In the genomic region with DNA sequence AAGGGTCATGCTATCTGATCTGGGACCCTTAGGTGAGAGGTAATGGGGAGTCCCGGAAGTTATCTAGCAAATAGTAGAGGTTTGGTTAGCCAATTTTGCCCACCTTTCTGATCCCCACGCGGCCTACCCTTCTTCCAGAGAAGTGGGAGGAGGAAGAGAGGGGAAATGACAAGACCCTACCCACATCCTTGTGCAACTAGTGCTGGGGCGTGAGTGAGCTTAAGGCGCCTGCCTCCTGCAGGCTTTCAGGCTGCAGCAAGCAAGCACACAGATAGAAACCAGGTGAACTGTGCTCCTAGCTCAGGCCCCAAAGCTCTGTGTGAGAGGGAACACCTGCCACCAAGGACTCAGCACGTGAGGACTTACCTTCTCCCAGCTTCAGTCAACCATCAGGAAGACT, we compare ENCODE assay signal across 8 mouse cellular contexts. TPM values are rescaled to one million over a fixed set of nuclear protein-coding genes. Genes with fewer than 3 reads are reported as not detected.
DNase-seq lines count a peak whose midpoint lies in the region; ATAC-seq and TF ChIP-seq lines count a peak whose summit lies in the region.

No protein-coding gene starts in this region.

- peak overlapping the region; percentile 76; the same call in 1 of the 2 replicates for H3K9ac ChIP-seq in embryonic facial prominence, embryonic 12.5 days
- 0 out of 2 replicates have a peak overlapping the region, but pooled peaks have one; percentile 60 for H3K9ac ChIP-seq in intestine, postnatal 0 days (ENCODE audit: low read depth, low read length)
- H3K9ac ChIP-seq in neural tube, embryonic 12.5 days: peak overlapping the region; percentile 85

- H3K4me3 ChIP-seq in left cerebral cortex, adult 2 months: no peak overlapping the region; the same call in 1 of the 2 replicates
- peak overlapping the region; percentile 70 for H3K4me3 ChIP-seq in embryonic facial prominence, embryonic 12.5 days
- H3K4me3 ChIP-seq in intestine, postnatal 0 days (ENCODE audit: low read depth, low read length): peak overlapping the region; percentile 65
- peak overlapping the region; percentile 74 for H3K4me3 ChIP-seq in neural tube, embryonic 12.5 days

- DNase-seq in left cerebral cortex, adult 2 months (ENCODE audit: extremely low spot score in 1 of 2, low spot score in 2 of 2): no peak
- no peak for DNase-seq in left cerebral cortex, adult 11 months (ENCODE audit: low spot score)
- no peak for DNase-seq in urinary bladder, postnatal 36 days (ENCODE audit: low spot score in 2 of 2)
- no peak for DNase-seq in frontal cortex, postnatal 10 days (ENCODE audit: low spot score in 2 of 2)
- no peak for DNase-seq in adrenal gland, adult 18-20 months (ENCODE audit: low spot score in 2 of 2)

- H3K4me2 ChIP-seq in embryonic facial prominence, embryonic 12.5 days (replicated peaks): peak overlapping the region; percentile 93
- H3K4me2 ChIP-seq in intestine, postnatal 0 days (replicated peaks; ENCODE audit: low read depth): peak overlapping the region; percentile 88
- peak overlapping the region; percentile 95 for H3K4me2 ChIP-seq in neural tube, embryonic 12.5 days (replicated peaks)

- no peak for ATAC-seq in embryonic facial prominence, embryonic 12.5 days (ENCODE audit: insufficient number of reproducible peaks, insufficient read depth, low FRiP score, low TSS enrichment)
- no peak for ATAC-seq in intestine, postnatal 0 days
- no peak; the same call in 1 of the 2 replicates for ATAC-seq in neural tube, embryonic 12.5 days (ENCODE audit: low FRiP score, low read depth)

- no peaks in the 10 kb centered on the region for H3K9me3 ChIP-seq in embryonic facial prominence, embryonic 12.5 days
- no peaks in the 10 kb centered on the region for H3K9me3 ChIP-seq in intestine, postnatal 0 days (ENCODE audit: control insufficient read depth)
- no peaks in the 10 kb centered on the region for H3K9me3 ChIP-seq in neural tube, embryonic 12.5 days

- peaks cover 16% of the 10 kb centered on the region; the same call in 1 of the 2 replicates for H3K4me1 ChIP-seq in embryonic facial prominence, embryonic 12.5 days
- H3K4me1 ChIP-seq in intestine, postnatal 0 days (replicated peaks; ENCODE audit: control insufficient read depth, insufficient read depth, low read length): no peaks in the 10 kb centered on the region
- peaks cover 15% of the 10 kb centered on the region for H3K4me1 ChIP-seq in neural tube, embryonic 12.5 days

- peak overlapping the region; percentile 70; the same call in 1 of the 2 replicates for H3K27ac ChIP-seq in left cerebral cortex, adult 2 months
- H3K27ac ChIP-seq in embryonic facial prominence, embryonic 12.5 days: peak overlapping the region; percentile 79
- H3K27ac ChIP-seq in intestine, postnatal 0 days (ENCODE audit: low read depth, low read length): no peak overlapping the region
- H3K27ac ChIP-seq in neural tube, embryonic 12.5 days: no peak overlapping the region

- WGBS in embryonic facial prominence, embryonic 12.5 days: 7% methylated on average over 6 of the region's 6 CpGs
- 35% methylated on average over 6 of the region's 6 CpGs for WGBS in intestine, postnatal 0 days
- WGBS in neural tube, embryonic 12.5 days: 13% methylated on average over 6 of the region's 6 CpGs

- H3K36me3 ChIP-seq in embryonic facial prominence, embryonic 12.5 days: no peaks in the 10 kb centered on the region
- H3K36me3 ChIP-seq in intestine, postnatal 0 days (ENCODE audit: control insufficient read depth, insufficient read depth): no peaks in the 10 kb centered on the region
- H3K36me3 ChIP-seq in neural tube, embryonic 12.5 days: no peaks in the 10 kb centered on the region

- H3K27me3 ChIP-seq in embryonic facial prominence, embryonic 12.5 days: 0 out of 2 replicates have a peak, but pooled peaks cover 8% of the 10 kb centered on the region
- no peaks in the 10 kb centered on the region; the same call in 1 of the 2 replicates for H3K27me3 ChIP-seq in intestine, postnatal 0 days (replicated peaks; ENCODE audit: control insufficient read depth, insufficient read depth, low read length)
- H3K27me3 ChIP-seq in neural tube, embryonic 12.5 days (replicated peaks): peaks cover 15% of the 10 kb centered on the region

- intact Hi-C loops in left cerebral cortex, adult 2 months (cut with DNase I): no loop called here

- TF ChIP-seq CTCF in left cerebral cortex, adult 2 months (IDR thresholded peaks at IDR 0.05): no peak
- no peak for TF ChIP-seq CTCF in intestine, postnatal 0 days (IDR thresholded peaks at IDR 0.05; ENCODE audit: low read depth)

RNA-seq across cellular contexts. Expression of gene Csrp1, which starts 31.2 kb away (rescaled TPM):
- total RNA-seq in left cerebral cortex, adult 2 months (2021): 100 to 1,000 TPM; 208 to 212 TPM
- 75.1 and 78.9 TPM in 2 replicates for polyA plus RNA-seq in embryonic facial prominence, embryonic 12.5 days (2016; fragmentation: Nextera tagmentation; extraction: Ambion mirVana)
- polyA plus RNA-seq in intestine, postnatal 0 days (2015; fragmentation: Nextera tagmentation; extraction: Ambion mirVana): 284 and 285 TPM in 2 replicates
- 44.9 and 45.1 TPM in 2 replicates for polyA plus RNA-seq in neural tube, embryonic 12.5 days (2016; fragmentation: Nextera tagmentation; extraction: Ambion mirVana)
- total RNA-seq in adrenal gland, adult 18-20 months (2021): 100 to 1,000 TPM in 1 of 2 experiments, 10 to 100 TPM in 1; 63.7 to 118 TPM

Comparison
In these comparisons a context has a peak if more than half of its experiments do, and no peak if none do; other contexts are left out.
1. H3K27ac ChIP-seq: peak in left cerebral cortex, adult 2 months (single experiment) and embryonic facial prominence, embryonic 12.5 days (single experiment); none in intestine, postnatal 0 days (single experiment) and neural tube, embryonic 12.5 days (single experiment).
2. Peak in every context shown above with its lines, with median percentiles within 50 percentile points of each other: H3K4me2 ChIP-seq and H3K9ac ChIP-seq.